Mouse (Mus musculus) testis, postnatal 14 days (tissue): ENCODE measurements at regions not wholly inside any gene's neighbourhood (a gene's known extent, or its start where the extent isn't known, plus 50 kb on each side); places are given as distances from the start of the nearest gene placed in this dataset.
"Not testable (repeated sequence)": the region's sequence is repeated elsewhere in the genome, so short reads cannot be mapped to it uniquely, and the experiment has no call there.

Source experiments
- DNase-seq: peaks from one replicate; pipeline ENCODE4 v3.0.0; 2021; ENCODE audit warnings: low spot score

- DNase-seq = no peak
These were observed 560.6 kb downstream of the Nyap2 start for GRCm38 (mm10) chr1:81637357-81637756.

GRCm38 (mm10) chr1:81652990-81653717, 576.4 kb downstream of the Nyap2 start:
- DNase-seq = no peak

- DNase-seq = no peak
These were observed 571.7 kb upstream of the Gm9747 start for GRCm38 (mm10) chr1:81661245-81661644.

GRCm38 (mm10) chr1:81671142-81671541, 561.8 kb upstream of the Gm9747 start:
- no peak for DNase-seq

GRCm38 (mm10) chr1:81671725-81672124, 561.2 kb upstream of the Gm9747 start:
- DNase-seq = no peak

GRCm38 (mm10) chr1:81675576-81676342, 557.2 kb upstream of the Gm9747 start:
- no peak for DNase-seq

- DNase-seq = no peak
These were observed 555.0 kb upstream of the Gm9747 start for GRCm38 (mm10) chr1:81677768-81678400.

GRCm38 (mm10) chr1:81696129-81696528, 536.8 kb upstream of the Gm9747 start:
- no peak for DNase-seq

GRCm38 (mm10) chr1:81709169-81709568, 523.7 kb upstream of the Gm9747 start:
- no peak for DNase-seq

GRCm38 (mm10) chr1:81717091-81717490, 515.8 kb upstream of the Gm9747 start:
- no peak for DNase-seq

GRCm38 (mm10) chr1:81718233-81718632, 514.7 kb upstream of the Gm9747 start:
- DNase-seq = no peak

- no peak for DNase-seq
These were observed 508.1 kb upstream of the Gm9747 start for GRCm38 (mm10) chr1:81724859-81725258.

GRCm38 (mm10) chr1:81726268-81727132, 506.4 kb upstream of the Gm9747 start:
- no peak for DNase-seq

GRCm38 (mm10) chr1:81737111-81737833, 495.6 kb upstream of the Gm9747 start:
- no peak for DNase-seq

- no peak for DNase-seq
These were observed 494.5 kb upstream of the Gm9747 start for GRCm38 (mm10) chr1:81738384-81738783.

GRCm38 (mm10) chr1:81739392-81739791, 493.5 kb upstream of the Gm9747 start:
- DNase-seq = no peak

- no peak for DNase-seq
These were observed 492.9 kb upstream of the Gm9747 start for GRCm38 (mm10) chr1:81739981-81740380.

- DNase-seq = not testable (repeated sequence)
These were observed 491.0 kb upstream of the Gm9747 start for GRCm38 (mm10) chr1:81741882-81742281.

GRCm38 (mm10) chr1:81744524-81744923, 488.4 kb upstream of the Gm9747 start:
- peak; percentile 5 for DNase-seq

- no peak for DNase-seq
These were observed 487.6 kb upstream of the Gm9747 start for GRCm38 (mm10) chr1:81745024-81745960.
